Mouse (Mus musculus) midbrain, embryonic 12.5 days (tissue): ENCODE results near the gene Dapl1. TPM values are rescaled to one million over a fixed set of nuclear protein-coding genes. Genes with fewer than 3 reads are reported as not detected.
A peak's percentile ranks its signal among the peaks of the same experiment; 100 is the strongest.

Source experiments
- ATAC-seq: fragments of 200-750 bp; cut with Nextera tagmentation; 2 replicates; pipeline ENCODE4 v1.8.0; 2017; ENCODE audit warnings: low read depth, moderate TSS enrichment, moderate library complexity; ENCODE audit not compliant: low FRiP score
- H3K27ac ChIP-seq: fragments of 300-500 bp; sonication (generic); replicated peaks from 2 replicates; pipeline ENCODE4 v1.5.1; 2016; ENCODE audit warnings: mild to moderate bottlenecking
- H3K27me3 ChIP-seq: fragments of 300-500 bp; sonication (generic); 2 replicates; pipeline ENCODE4 v1.6.1; 2016; ENCODE audit warnings: mild to moderate bottlenecking
- H3K36me3 ChIP-seq: fragments of 300-500 bp; sonication (generic); 2 replicates; pipeline ENCODE4 v1.6.1; 2016
- H3K4me1 ChIP-seq: fragments of 300-500 bp; sonication (generic); 2 replicates; pipeline ENCODE4 v1.6.1; 2016
- H3K4me2 ChIP-seq: fragments of 300-500 bp; sonication (generic); replicated peaks from 2 replicates; pipeline ENCODE4 v1.6.1; 2016; ENCODE audit warnings: mild to moderate bottlenecking, moderate library complexity
- H3K4me3 ChIP-seq: fragments of 300-500 bp; sonication (generic); 2 replicates; pipeline ENCODE4 v1.5.1; 2016; ENCODE audit warnings: mild to moderate bottlenecking
- H3K9ac ChIP-seq: fragments of 300-500 bp; sonication (generic); replicated peaks from 2 replicates; pipeline ENCODE4 v1.6.1; 2016; ENCODE audit warnings: mild to moderate bottlenecking, moderate library complexity
- H3K9me3 ChIP-seq: fragments of 300-500 bp; sonication (generic); 2 replicates; pipeline ENCODE4 v1.6.1; 2016; ENCODE audit warnings: mild to moderate bottlenecking
- WGBS: fragments of 180-500 bp; shearing (Covaris S2); methylation state at CpG from one replicate; pipeline ENCODE4 v1.1.7; 2016; 5-methylcytosine and 5-hydroxymethylcytosine counted together
- polyA plus RNA-seq: library from polyadenylated mRNA; unstranded; fragments of >200 nt; fragmentation: Nextera tagmentation; extraction: Ambion mirVana; gene quantifications from 2 replicates; pipeline ENCODE4 v1.2.1, GENCODE M21; 2016

Dapl1 gene
- polyA plus RNA-seq, 1 experiment from 2014 or later, result 0.80 TPM

DNA sequence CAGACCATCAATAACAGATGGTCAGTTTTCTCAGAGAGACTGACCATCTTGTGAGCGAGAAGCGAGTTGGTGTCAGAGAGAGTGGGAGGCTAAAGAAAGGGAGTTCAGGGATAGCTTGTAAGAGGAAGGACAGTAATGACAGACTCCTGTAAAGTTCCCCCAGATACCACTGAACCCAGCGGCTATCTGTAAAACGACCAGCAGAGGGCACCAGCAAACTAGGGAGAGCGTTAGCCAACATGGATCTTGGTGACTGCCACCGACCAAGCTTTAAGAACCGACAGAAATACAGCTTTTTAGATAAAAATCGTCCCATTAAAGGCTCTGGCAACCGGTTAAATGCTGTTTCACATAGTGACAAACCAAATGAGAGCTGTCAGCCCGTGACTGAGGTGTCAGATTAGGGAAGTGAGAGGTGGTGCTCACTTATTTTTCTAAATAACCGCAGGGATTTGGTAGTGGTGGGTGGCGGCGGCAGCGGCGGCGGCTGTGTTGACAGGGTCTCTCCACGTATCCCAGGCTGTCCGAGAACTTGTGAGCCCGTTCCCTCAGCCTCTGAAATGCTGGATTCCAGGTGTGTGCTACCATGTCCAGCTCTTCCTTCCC is 37.7 kb downstream of the Dapl1 start:
- 0 out of 2 replicates have a peak, but pooled peaks cover 5% of the 10 kb centered on the region for H3K27me3 ChIP-seq
- no peaks in the 10 kb centered on the region for H3K36me3 ChIP-seq
- peak overlapping the region; percentile 26 for H3K4me3 ChIP-seq
- no peak overlapping the region; the same call in 1 of the 2 replicates for H3K9ac ChIP-seq
- H3K4me1 ChIP-seq, result peaks cover 5% of the 10 kb centered on the region; the same call in 1 of the 2 replicates
- peak; percentile 69 for ATAC-seq
- no peak overlapping the region for H3K27ac ChIP-seq
- 13% methylated on average over 19 of the region's 19 CpGs for WGBS
- H3K4me2 ChIP-seq, result peak overlapping the region; percentile 50
- H3K9me3 ChIP-seq, result no peaks in the 10 kb centered on the region

DNA sequence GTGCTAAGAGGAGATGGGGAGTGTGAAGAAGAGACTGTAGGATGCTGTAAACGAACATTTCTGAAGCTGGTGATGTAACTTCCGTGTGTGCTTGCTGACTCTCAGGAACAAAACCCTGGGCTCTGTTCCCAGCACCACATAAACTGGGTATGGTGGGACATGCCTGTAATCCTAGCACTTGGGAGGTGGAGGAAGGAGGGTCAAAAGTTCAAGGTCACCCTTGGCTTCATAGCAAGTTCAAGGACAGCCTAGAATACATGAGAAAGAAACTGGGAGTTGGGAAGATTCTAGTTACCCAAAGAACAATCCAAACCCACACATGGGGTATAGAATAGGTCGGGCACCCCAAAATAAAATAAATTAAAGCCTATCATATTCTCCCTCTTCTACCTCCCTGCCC is 39.1 kb downstream of the Dapl1 start:
- ATAC-seq, result no peak
- no peak overlapping the region for H3K4me3 ChIP-seq
- H3K27me3 ChIP-seq, result 0 out of 2 replicates have a peak, but pooled peaks cover 5% of the 10 kb centered on the region
- H3K9ac ChIP-seq, result no peak overlapping the region
- H3K36me3 ChIP-seq, result no peaks in the 10 kb centered on the region
- peaks cover 5% of the 10 kb centered on the region; the same call in 1 of the 2 replicates for H3K4me1 ChIP-seq
- WGBS, result 91% methylated on average over 3 of the region's 3 CpGs
- H3K9me3 ChIP-seq, result no peaks in the 10 kb centered on the region
- no peak overlapping the region for H3K27ac ChIP-seq
- H3K4me2 ChIP-seq, result no peak overlapping the region

DNA sequence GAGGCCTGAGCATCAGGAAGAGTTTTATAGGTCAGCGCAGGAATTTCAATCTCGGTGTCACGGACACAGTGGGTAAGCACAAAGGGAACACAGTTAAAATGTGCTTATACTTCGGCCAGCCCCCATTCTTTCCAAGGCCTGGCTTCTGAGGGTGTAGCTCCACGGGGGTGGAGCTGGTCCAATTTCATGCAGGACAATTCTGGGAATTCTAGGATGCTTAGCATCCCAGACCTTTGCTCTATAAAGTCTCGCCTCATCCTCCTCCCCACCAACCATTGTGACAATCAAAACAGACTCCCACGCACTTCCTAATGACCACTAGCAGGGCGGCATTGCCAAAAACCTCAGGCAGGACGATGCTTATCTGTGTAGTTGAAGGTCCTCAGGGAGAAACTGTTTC is 42.4 kb downstream of the Dapl1 start:
- H3K9me3 ChIP-seq, result no peaks in the 10 kb centered on the region
- H3K4me3 ChIP-seq, result no peak overlapping the region
- no peaks in the 10 kb centered on the region for H3K36me3 ChIP-seq
- no peak for ATAC-seq
- H3K27ac ChIP-seq, result no peak overlapping the region
- H3K9ac ChIP-seq, result no peak overlapping the region
- WGBS, result 71% methylated on average over 9 of the region's 9 CpGs
- H3K4me2 ChIP-seq, result no peak overlapping the region
- H3K4me1 ChIP-seq, result peaks cover 13% of the 10 kb centered on the region
- no peaks in the 10 kb centered on the region for H3K27me3 ChIP-seq

DNA sequence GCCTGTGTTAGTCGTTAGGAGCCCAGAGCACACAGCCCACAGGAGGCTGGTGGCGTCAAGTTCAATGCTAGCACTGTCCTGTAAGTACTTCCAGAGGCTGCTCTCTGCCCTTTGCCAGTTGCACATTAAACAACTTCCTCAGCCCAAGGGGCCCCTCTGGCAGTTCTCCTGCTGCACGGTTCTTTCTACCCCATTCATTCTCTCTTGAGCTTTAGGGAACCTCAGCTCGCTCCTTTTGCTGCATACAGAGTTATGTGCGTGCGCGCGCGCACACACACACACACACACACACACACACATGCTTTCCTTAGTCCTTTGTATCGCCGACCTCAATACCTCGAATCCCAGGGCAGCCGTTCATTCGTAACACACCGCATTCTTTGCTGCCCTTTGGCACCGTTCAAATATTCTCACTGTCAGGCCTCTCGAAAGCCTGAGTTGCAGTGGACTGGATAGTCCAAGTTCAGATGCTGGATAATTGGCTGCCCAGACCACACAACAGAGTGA is 45.2 kb downstream of the Dapl1 start:
- Histone ChIP-seq H3K4me3 (no peak overlapping the region), H3K9me3 (no peaks in the 10 kb centered on the region), H3K27ac (no peak overlapping the region), H3K27me3 (no peaks in the 10 kb centered on the region), H3K36me3 (no peaks in the 10 kb centered on the region), H3K4me2 (no peak overlapping the region), H3K4me1 (peaks cover 9% of the 10 kb centered on the region), H3K9ac (no peak overlapping the region)
- peak; percentile 34; the same call in 1 of the 2 replicates for ATAC-seq
- WGBS, result 55% methylated on average over 17 of the region's 17 CpGs

DNA sequence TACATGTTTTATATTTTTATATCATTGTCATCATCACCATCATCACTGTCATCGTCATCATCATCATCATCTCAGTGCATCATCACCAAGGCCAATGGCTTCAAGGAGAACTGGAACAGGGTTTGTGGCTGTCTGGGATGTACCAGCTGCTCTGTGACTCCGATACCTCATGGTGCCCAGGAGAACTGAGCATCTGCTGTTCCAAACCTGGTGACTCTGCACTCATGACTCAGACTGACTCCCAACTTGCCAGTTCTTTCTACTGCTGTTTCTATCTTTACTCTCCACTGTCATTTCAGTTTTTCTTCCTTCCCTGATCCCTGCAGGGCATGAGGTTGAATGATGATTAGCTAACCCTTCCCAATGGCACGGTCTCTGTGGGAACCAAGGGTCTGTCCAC is 46.4 kb downstream of the Dapl1 start:
- H3K4me2 ChIP-seq, result no peak overlapping the region
- no peaks in the 10 kb centered on the region for H3K27me3 ChIP-seq
- H3K4me1 ChIP-seq, result peaks cover 9% of the 10 kb centered on the region
- 93% methylated on average over 3 of the region's 3 CpGs for WGBS
- H3K9ac ChIP-seq, result no peak overlapping the region
- H3K36me3 ChIP-seq, result no peaks in the 10 kb centered on the region
- H3K27ac ChIP-seq, result no peak overlapping the region
- H3K4me3 ChIP-seq, result no peak overlapping the region
- ATAC-seq, result no peak
- H3K9me3 ChIP-seq, result no peaks in the 10 kb centered on the region

DNA sequence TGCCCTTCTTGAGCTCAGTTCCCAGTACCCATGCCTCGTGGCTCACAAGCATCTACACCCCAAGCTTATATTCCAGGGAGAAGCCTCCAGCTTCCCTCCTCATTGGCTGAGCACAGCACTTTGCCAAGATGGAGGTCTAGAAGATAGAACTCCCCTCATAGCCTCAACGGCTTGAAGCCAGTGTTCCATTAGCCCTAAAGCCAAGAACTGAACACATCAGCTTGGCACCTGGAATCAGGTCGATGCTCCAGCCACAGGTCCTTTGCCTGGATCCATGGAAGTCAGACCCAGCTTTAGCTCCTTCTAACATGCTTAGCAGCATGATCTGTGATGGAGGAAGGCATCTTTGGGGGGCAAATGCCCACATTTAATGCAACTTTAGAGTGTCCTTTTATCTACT is 48.5 kb downstream of the Dapl1 start:
- H3K4me1 ChIP-seq, result peaks cover 9% of the 10 kb centered on the region
- ATAC-seq, result no peak

DNA sequence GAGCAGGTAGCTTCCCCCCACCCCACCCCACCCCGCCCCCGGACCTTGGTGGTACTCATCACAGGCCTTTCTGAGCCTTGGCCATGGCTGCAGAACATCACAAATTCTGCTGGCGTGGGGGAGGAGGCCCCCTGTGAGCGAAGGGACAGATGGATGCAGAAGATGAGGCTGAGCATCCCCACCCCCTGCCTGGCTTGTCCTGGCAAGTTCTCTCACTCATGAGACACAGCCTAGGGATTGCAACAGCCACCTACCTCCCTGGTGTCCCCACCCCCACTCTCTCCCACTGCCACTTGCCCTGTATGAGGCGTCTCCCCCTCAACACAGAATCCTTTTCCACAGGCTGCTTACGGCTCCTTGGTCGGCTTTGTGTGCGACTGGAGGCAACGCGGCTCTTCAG is 49.1 kb downstream of the Dapl1 start:
- Histone ChIP-seq H3K36me3 (no peaks in the 10 kb centered on the region), H3K4me1 (peaks cover 9% of the 10 kb centered on the region), H3K27ac (no peak overlapping the region), H3K9me3 (no peaks in the 10 kb centered on the region), H3K4me3 (no peak overlapping the region), H3K9ac (no peak overlapping the region), H3K4me2 (no peak overlapping the region), H3K27me3 (no peaks in the 10 kb centered on the region)
- WGBS, result 91% methylated on average over 10 of the region's 10 CpGs
- no peak for ATAC-seq

More for the DNA sequence above, 48.5 kb downstream of the Dapl1 start:
- Histone ChIP-seq H3K36me3 (no peaks in the 10 kb centered on the region), H3K9ac (no peak overlapping the region), H3K4me2 (no peak overlapping the region), H3K9me3 (no peaks in the 10 kb centered on the region), H3K27me3 (no peaks in the 10 kb centered on the region), H3K4me3 (no peak overlapping the region), H3K27ac (no peak overlapping the region)
- WGBS, result 84% methylated on average over 3 of the region's 3 CpGs

DNA sequence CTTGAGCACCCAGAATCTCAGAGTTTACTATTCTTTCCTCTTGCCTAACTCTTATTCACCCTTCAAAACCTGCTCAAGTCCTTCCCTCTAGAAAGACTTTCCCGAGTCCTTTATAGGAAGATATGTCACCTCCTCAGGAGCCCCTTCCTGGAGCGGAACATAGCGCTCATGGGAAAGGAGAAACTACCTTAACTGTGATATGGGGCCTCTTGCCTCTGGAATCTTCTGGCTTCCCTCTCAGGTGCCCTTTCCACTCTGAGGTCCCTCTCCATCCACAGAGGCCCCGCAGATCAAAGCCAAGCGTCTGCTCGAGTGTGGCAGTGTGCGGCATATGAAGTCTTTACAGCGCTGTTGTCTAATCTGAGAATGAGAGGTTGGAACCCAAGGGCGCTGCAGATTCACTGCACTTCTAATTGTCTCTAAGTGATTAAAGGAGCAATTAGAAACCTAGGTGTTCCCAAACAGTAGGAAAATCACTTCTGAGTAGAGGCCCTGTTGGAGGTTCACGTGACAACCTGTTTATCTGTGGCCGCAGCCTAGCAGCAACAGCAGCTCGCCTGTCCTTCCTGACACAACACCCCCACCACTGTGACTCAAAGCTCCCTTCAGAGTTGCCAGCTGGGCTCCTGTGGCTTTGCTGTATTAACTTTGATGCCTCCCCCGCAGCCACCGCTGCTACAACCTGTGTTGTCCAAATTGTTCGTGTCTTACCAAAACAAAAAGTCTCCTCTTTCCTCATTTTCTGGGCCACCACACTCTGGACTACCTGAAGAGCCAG is 49.7 kb downstream of the Dapl1 start:
- H3K27me3 ChIP-seq, result no peaks in the 10 kb centered on the region
- 82% methylated on average over 15 of the region's 15 CpGs for WGBS
- no peak for ATAC-seq
- no peaks in the 10 kb centered on the region for H3K9me3 ChIP-seq
- no peak overlapping the region for H3K4me2 ChIP-seq
- H3K36me3 ChIP-seq, result no peaks in the 10 kb centered on the region
- no peak overlapping the region for H3K9ac ChIP-seq
- H3K4me1 ChIP-seq, result peaks cover 9% of the 10 kb centered on the region
- H3K27ac ChIP-seq, result no peak overlapping the region
- H3K4me3 ChIP-seq, result no peak overlapping the region

DNA sequence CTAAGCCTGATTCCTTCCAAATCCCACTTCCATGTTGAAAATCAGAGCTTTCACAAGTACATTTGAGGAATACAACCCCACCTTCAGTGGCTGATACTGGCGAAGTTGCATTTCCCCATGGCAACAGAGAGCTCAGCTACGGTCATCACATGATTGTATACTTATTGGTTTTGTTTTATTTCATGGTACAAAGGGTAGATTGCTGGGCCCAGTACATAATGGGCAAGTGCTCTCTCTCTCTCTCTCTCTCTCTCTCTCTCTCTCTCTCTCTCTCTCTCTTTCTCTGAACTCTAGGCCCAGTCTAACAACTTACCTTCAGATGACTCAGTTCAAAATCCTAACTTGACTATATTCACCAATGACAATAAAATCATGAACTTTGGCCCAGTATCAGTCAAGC is 52.5 kb downstream of the Dapl1 start:
- Histone ChIP-seq H3K4me1 (no peaks in the 10 kb centered on the region), H3K27me3 (peaks cover 4% of the 10 kb centered on the region; the same call in 1 of the 2 replicates), H3K36me3 (no peaks in the 10 kb centered on the region), H3K4me2 (no peak overlapping the region), H3K27ac (no peak overlapping the region), H3K4me3 (no peak overlapping the region), H3K9me3 (no peaks in the 10 kb centered on the region), H3K9ac (no peak overlapping the region)
- no peak for ATAC-seq
- WGBS, result 86% methylated on average over 2 of the region's 2 CpGs

DNA sequence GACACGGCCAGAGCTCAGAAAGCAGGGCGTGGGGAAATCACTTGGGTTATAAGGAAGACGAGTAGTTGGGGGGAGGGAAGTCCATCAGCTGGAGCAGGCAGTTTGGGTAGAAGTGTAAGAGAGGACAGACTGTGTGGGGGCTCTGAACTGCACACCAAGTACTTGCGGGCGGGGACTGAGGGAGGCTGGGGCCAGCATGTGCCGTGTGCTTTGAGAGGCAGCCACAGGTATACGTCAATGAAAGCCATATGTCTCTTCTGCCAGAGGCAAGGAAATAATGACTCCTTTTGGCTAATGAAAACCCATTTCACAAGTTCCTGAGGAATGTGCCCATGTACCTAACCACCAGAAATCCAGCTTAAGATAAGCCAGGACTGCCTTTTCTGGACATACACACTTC is 53.6 kb downstream of the Dapl1 start:
- Histone ChIP-seq H3K9me3 (no peaks in the 10 kb centered on the region), H3K27me3 (peaks cover 4% of the 10 kb centered on the region; the same call in 1 of the 2 replicates), H3K4me3 (no peak overlapping the region), H3K36me3 (no peaks in the 10 kb centered on the region), H3K27ac (no peak overlapping the region), H3K9ac (no peak overlapping the region), H3K4me1 (0 out of 2 replicates have a peak, but pooled peaks cover under 1% of the 10 kb centered on the region), H3K4me2 (no peak overlapping the region)
- no peak for ATAC-seq
- WGBS, result 74% methylated on average over 7 of the region's 7 CpGs

DNA sequence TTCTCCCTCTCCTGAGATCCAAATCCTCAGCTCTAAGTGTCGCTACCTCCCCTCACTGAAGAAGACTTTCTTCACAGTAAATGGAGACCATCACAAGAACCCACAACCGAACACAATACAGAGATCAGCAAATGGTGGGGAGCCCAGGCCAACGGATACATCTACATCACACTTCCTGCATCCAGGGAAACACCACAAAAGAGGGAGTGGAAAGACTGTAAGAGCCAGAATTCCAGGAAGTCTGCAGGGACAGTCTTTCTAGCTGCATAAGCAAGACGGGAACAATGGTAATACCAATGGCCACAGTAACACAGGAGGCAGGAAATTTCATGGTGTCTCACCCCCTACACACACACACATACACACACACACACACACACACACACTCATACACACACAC is 55.3 kb downstream of the Dapl1 start:
- Histone ChIP-seq H3K36me3 (no peaks in the 10 kb centered on the region), H3K27ac (no peak overlapping the region), H3K9me3 (no peaks in the 10 kb centered on the region), H3K9ac (no peak overlapping the region), H3K4me3 (no peak overlapping the region), H3K4me1 (peaks cover 15% of the 10 kb centered on the region), H3K27me3 (peaks cover 6% of the 10 kb centered on the region; the same call in 1 of the 2 replicates), H3K4me2 (no peak overlapping the region)
- 66% methylated on average over 4 of the region's 4 CpGs for whole genome bisulfite sequencing
- no peak for ATAC-seq

DNA sequence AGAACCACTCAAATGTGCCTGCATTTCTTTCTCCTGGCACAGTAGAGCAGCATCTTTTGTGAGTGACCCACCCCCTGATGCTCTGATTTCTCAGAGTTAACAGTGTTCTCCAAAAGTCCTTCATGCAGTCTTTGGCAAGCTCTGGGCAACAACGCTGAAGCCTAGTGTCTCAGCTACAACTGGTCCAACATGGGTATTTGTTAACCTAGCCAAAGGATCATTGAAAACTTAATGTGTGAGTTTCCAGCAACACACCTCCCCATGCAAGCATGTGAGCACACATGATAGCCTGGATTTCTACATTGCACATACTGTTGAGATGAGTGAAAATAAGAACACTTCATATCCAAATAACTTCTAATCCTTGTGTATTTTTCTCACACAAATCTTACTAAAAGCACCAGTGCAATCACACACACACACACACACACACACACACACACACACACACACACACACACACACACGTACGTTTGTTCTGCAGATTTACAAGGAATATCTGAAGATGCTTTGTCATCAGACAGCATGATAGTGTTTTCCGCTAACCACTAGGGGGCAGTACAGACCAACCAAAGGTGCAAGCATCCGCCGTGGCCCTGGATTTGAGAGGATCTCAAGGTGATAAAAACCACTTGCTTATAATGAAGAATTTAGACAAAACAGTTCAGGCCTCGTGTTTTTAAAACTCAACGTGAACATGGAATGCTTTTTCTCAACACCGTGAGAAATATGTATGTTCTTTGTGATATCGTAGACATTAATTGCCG is 56.9 kb downstream of the Dapl1 start:
- no peak overlapping the region for H3K4me2 ChIP-seq
- peaks cover 15% of the 10 kb centered on the region for H3K4me1 ChIP-seq
- H3K9me3 ChIP-seq, result no peaks in the 10 kb centered on the region
- peaks cover 6% of the 10 kb centered on the region; the same call in 1 of the 2 replicates for H3K27me3 ChIP-seq
- no peak overlapping the region for H3K4me3 ChIP-seq
- no peak for ATAC-seq
- WGBS, result 25% methylated on average over 11 of the region's 11 CpGs
- no peaks in the 10 kb centered on the region for H3K36me3 ChIP-seq
- H3K9ac ChIP-seq, result no peak overlapping the region
- H3K27ac ChIP-seq, result no peak overlapping the region
